Mouse (Mus musculus): Measurements from ENCODE around the gene G6pc3. TPM values are rescaled to one million over a fixed set of nuclear protein-coding genes. Genes with fewer than 3 reads are reported as not detected.

G6pc3 gene
- total RNA-seq, 2 experiments from 2014 or later: 36.1 to 36.2 TPM

DNA sequence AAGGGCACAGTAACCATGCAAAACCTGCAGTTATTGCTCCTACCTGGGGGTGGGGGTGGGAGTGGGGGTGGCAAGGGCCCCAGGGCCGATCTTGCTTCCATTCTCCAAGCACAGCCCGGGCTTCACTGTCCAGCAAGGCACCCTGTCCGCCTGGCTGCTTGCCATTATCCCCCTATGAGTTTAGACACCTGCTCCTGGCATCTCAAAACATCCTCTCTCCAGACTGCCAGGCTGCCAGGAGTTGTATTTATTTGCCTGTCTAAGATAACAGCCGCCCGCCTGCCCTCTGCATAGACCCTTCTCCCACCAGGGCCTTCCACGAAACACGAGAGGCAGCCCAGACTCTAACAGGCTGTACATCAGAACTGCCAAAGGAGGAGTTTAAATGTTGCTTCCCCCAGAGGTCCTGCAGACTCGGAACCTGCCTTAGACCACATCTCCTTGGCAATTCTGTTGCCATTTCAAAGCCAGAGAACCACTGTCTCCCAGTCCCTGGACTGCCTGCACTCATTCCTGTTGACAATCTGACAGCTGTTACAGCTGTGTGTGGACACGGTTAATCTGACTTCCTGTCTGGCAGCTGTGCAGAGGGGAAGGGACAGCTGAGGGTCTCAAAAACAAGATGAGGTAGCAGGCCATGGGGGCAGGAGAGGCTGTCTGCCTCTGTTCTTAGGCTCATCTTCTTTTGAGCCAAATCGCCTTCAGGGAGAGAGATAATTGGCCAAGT, 25.2 kb downstream of the G6pc3 start:
- intact Hi-C loops (cut with DNase I; ENCODE audit: low total_unique reads): no loop called here
- no peak for DNase-seq

DNA sequence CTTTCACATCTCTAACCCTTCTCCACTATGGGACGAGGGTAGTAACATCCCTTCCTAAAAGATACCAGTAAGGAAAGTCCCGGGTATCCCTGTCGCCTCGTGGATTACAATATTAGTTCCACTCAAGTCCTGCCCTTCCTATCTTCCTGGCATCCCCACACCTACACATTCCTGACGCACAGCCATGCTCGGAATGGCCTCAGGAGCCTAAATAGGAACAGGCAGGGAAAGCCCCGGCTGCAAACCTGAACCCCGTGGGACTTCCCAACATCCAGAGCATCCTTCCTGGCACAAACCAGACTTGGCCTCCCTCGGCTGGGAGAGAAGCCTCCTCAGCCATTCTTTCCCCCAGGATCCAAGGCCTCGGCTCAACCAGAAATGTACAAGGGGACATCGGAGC, 26.1 kb downstream of the G6pc3 start:
- intact Hi-C loops (cut with DNase I; ENCODE audit: low total_unique reads): no loop called here

DNA sequence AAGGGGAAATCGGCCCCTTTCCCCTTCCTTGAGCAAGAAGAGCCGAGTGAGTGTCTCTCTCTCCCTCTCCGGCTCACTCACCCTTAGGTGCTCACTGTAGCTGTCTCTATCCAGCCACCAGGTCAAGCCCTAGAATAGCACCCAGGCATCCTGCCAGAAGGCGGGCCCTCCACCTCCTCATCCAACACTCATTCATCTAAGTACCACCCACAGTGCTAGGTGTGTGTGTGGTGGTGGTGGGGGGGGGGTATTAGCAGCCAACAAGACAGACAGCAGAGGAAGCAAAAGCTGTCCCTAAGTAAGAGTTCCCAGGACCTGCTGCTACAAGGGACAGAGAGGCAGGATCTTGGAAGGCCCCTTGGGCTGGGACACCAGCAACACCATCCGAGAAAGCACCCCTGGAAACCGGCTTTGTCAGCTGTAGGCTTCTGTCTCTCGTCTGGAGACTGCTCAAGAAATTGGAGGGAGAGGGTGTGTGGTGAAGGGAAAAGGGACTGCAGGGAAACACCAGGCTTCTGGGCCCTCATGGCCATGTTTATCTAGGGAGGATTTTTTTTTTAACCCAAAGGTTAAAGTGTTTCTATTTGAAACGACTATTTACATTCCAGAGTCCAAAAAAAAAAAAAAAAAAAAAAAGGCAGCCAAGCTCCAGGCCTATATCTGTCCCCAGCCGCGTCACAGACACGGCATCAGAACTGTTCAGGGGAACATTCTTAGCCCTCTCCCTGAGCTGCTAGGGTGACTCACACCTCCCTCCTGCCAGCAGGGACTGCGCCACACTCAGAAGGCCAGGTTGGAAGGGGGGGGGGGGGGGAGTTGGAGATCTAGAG, 26.9 kb downstream of the G6pc3 start:
- intact Hi-C loops (cut with DNase I; ENCODE audit: low total_unique reads): no loop called here
- peak; percentile 65 for DNase-seq

More for the DNA sequence above, 26.1 kb downstream of the G6pc3 start:
- DNase-seq: no peak

DNA sequence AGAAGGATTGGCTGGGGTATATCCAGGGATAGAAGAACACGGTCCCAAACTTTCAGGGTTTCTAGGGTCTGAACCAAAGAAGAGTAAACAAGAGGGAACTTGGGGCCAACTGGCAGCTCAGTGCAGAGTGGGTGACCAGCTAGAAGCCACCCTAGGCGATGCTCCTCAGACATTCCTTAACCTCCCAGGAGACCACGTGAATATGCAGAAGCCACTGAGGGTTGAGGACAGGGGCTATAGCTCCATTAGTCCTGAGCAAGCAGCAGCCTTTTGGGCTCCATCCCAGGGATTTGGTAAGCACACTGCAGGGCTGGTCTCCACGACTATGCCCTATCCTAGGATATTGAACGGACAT, 27.4 kb downstream of the G6pc3 start:
- DNase-seq: no peak
- intact Hi-C loops (cut with DNase I; ENCODE audit: low total_unique reads): no loop called here

DNA sequence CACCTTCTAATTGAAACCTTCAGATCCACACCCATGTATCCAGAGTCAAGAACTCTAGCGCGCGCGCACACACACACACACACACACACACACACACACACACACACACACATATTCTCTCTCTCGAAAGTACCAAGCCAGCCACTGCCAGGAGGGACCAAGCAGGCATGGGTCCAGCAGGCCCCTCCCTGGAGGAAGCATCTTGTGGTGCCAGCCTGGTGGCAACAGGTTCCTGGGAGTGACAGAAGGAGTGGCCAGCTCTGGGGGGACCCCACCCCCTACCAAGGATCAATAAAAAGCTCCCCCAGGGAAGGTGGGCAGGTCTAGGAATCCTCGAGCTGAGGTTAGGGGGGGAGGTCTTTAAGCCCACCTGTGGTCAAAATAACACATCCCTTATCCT, 28.0 kb downstream of the G6pc3 start:
- intact Hi-C loops (cut with DNase I; ENCODE audit: low total_unique reads): no loop called here
- no peak for DNase-seq

DNA sequence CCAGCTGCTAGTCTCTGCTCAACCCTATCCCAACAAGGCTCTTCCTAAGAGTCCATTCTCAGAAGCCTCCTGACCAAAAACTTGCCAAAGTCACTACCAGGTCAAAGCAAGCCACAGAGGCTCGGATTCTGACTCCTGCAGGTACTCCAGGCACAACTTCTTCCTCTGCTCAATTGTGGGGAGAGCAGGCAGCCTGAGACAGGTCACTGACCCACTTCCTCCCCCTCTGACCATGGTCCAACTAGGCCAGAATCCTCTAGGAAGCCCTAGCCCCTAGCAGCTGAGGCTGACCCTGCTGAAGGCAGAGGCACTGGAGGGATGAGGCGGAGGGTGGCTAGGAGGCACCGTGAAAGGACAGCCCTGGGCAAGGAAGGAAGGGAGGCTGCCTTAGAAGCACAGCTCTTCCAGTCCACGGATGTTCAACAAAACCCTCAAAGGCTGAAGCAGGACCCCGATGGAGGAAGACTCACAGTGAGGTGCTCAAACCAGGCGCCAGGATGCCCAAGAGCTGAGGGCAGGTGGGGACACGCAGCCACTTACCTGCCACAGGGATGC, 28.5 kb downstream of the G6pc3 start:
- no peak for DNase-seq

DNA sequence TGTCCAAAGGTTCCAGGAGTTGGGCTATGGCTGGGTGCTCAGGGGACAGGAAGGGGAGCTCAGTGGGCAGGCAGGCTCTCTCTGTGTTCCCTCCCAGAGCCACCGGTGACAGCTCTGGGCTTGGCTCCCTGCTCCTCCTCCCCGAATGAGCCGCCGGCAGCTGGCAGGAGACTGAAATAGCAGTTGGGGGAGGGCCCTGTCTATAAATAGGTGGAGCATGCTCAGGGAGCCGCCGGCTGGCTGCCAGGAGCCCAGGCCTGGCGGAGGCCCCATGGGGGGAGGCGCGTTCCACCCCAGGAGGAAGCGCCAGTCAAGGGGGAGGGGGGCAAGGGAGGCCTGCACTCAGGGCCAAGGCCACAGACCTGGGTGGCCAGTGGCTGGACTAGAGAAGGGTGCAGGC, 29.4 kb downstream of the G6pc3 start:
- peak; percentile 97 for DNase-seq
- intact Hi-C loops (cut with DNase I; ENCODE audit: low total_unique reads): no loop called here

More for the DNA sequence above, 28.5 kb downstream of the G6pc3 start:
- intact Hi-C loops (cut with DNase I; ENCODE audit: low total_unique reads): no loop called here

DNA sequence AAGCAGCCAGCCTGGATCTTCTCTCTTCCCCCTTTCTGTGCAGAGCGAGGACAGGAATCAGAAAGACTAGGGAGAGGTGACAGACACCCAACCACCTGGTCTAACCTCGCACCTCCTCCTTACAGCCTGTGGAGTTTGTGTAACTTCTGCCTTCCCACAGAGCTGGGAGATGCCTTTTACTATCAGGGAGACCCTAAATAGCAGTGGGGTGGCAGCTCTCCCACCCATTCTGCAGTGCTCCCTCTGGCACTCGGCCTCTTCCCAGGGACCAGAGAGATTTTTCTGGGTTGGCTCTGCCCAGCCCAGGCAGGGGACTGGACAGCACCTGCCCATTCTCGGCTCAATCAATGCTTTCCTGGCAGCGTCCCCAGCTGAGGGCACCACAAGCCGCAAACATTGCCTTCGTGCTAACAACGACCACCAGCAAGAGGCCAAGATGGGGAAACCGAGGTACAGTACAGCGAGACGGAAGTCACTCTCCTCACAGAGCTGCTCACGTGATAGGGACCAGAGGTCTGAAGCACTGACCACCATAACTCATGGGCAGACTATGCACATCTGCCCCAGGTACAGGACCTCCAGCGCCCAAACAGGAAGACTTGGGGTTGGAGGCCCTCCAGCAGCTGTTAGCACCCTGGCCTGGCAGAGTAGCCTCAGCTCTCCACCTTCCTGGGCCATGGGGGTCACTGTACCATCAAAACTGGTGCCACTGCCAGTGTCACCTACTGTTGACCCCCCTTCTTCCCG, 30.0 kb downstream of the G6pc3 start:
- DNase-seq: no peak
- intact Hi-C loops (cut with DNase I; ENCODE audit: low total_unique reads): no loop called here

DNA sequence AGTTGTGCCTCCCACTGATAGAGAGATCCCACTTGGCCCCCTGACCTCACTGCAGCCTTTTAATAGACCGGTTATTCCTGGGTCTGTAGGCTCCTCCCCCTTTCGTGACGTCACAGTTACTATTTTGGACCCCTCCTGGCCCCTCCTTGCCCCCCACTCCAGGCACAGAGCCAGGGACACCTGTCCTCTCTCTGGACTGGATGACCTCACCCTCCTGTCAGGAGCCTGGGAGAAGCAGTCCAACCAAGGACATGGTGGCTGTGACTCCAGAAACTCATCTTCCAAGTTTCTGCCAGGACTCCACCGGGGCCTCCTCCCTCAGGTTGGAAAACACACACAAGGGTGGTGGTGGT, 30.6 kb downstream of the G6pc3 start:
- intact Hi-C loops (cut with DNase I; ENCODE audit: low total_unique reads): no loop called here
- peak; percentile 76 for DNase-seq

DNA sequence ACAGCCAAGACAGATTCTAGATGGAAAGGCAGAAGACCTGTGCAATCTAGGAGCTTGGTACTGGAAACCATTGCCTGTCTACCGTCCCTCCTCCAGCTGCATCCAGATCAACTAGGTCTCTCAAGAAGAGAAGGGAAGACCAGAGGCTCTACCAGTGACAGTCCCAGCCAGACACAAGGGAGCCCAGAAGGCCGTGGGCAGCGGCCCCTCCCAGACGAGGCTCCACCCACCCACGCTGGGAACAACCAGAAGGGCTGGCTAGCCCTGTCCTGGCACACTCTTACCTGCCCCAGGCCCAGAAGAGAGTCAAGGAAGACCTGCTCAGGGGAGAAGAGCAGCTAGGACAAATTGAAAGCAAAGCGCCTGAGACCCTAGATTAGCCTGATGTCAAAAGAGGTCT, 31.0 kb downstream of the G6pc3 start:
- intact Hi-C loops (cut with DNase I; ENCODE audit: low total_unique reads): no loop called here
- DNase-seq: no peak

DNA sequence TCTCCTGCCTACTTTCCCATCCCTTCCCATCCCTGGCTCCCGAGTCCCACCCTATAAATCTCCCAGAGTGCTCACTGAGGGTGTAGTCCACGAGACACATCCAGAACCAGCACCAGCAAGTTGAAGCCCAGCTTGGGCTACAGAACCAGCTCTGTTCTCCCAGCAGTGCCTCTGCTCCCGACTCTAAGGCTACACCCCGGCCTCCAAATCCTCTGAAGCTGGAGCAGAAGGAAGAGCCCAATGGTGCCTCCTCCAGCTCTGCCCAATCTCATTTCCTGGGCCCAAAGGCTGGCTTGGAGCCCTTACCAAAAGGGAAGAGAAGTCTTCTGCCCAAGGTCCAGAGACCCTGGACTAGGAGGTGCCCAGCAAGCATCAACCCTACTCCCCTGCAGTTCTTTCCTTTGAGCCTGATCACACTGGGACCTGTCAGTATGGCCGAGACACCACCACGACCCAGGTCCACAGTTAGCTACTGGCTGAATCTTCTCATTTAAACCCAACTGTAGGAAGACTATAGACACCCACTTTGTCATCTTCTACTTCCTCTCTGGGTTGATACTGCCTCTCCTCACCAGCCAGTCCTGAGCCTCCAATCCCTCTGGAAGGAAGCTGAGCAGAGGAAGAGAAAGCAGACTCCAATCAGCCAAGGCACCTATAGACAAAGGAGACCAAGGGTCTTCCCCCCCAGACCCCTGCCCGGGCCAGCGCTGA, 32.0 kb downstream of the G6pc3 start:
- intact Hi-C loops (cut with DNase I; ENCODE audit: low total_unique reads): no loop called here
- no peak for DNase-seq

DNA sequence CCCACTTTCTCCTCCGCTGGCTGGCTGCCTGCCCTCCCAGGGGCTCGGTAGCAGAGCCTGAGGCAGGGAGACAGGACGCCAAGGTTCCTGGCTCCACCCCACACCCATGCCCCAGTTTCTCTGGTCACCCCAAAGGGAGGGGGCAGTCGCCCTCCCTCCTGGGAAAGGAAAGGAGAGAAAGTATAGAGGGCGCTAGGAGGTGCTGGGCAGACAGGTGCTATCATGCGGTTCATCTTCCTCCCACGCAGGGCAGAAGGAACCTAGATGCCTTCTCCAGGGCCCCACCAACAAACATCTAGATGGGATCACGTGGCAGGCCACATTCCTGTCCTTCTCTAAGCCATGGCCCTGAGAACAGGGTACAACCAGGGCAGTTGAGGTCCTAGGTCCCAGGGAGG, 32.5 kb downstream of the G6pc3 start:
- DNase-seq: no peak
- intact Hi-C loops (cut with DNase I; ENCODE audit: low total_unique reads): no loop called here

DNA sequence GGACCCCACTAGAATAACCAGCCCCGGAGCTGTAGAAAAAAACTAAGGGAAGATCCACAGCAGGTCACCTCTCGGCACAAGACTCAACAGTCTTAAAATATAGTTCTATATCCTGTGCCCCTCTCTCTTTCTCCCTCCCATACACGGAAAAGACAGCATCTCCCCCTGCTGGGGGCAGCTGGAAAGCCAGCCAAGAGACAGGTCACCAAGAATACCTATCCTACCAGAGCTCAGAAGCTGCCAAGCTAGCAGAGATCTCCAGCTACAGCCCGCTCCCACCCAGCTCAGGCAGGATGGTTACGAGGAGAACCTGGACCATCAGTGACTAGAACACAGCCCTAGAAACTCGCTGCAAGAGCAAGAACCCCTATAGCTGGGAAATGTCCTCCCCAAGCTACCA, 33.7 kb downstream of the G6pc3 start:
- intact Hi-C loops (cut with DNase I; ENCODE audit: low total_unique reads): no loop called here
- DNase-seq: no peak

DNA sequence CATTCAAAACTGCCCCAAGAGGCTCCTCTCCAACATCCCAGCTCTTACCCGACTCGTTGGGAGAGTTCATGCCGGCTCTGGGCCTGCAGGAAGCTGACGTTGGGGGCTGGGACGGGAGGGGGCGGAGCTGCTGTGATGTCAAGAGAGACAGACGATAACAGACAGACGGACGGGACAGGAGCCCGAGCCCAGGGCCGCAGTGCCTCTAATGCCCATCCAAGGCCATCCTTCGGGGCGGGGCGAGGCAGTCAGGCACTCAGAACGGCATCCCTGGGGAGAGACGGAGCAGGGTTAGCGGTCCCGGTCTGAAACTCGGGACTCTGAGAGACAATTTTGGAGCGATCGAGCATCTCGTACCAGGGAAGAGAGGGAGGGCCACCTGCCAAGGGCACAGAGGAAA, 35.3 kb downstream of the G6pc3 start:
- intact Hi-C loops (cut with DNase I; ENCODE audit: low total_unique reads): loop anchor here (5.0 kb wide), 1 partner anchor 32 kb away; no protein-coding TSS in a partner anchor
- DNase-seq: peak; percentile 47

DNA sequence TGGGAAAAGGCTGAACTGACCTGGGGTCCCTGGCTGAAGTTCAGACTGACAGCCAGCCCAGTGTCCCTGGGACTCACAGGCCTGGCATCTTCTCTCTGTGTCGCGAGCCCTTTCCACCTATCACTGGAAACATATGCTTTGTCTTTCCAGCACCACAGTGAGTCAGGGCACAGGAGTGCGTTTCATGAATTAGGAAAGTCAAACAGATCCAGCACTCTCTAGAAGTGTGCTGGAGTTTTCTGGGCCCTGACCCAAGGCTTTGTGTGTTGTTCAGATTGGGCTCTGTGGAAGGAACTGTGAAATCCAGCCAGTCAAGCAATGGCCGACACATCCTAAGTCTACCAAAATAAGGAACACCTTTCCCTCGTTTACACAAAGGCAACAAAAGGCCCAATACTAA, 35.8 kb downstream of the G6pc3 start:
- intact Hi-C loops (cut with DNase I; ENCODE audit: low total_unique reads): loop anchor here (5.0 kb wide), 1 partner anchor 33 kb away; no protein-coding TSS in a partner anchor

DNA sequence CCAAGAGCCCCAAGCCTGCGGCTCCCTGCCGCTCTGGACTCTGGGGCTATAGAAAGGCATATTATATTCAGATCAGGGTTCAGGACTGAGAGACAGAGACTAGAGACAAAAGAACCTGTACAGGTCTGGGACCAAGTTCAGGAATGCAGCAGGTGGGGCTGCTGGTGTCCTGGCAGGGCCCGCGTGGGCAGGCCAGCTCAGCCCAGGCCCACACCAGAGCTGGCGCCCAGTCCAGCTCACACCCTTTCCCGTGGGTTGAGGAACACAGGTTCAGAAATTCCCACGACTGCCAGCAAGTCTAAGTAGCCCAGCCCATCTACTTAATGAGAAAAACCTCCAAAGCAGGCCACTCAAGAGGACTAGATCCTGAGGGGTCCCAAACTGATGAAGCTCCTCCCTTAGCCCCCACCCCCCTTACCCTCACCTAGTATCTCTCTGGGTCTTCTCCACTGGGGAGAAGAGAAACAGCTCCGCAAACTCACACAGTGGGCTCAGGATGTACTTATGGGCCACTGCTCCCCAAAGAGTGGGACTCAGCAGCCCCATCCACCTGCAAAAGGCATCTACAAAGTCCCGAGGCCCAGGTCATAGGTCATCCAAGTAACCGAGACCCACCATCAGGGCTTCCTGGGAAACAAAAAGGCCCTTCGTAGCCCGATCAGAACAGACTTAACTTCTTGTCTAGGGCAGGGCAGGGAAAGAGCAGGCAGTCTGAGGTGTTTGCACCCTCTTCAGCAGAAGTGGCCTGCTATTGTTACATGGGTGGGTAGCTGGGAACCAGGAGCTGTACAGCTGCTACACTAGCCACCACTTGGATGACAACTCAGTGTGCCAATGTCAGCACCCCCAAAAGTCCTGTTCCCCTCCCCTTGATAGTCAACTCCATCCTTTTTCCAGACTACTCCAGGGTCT, 36.9 kb downstream of the G6pc3 start:
- intact Hi-C loops (cut with DNase I; ENCODE audit: low total_unique reads): loop anchor here (5.0 kb wide), 1 partner anchor 34 kb away; no protein-coding TSS in a partner anchor
- DNase-seq: no peak

More for the DNA sequence above, 35.8 kb downstream of the G6pc3 start:
- DNase-seq: no peak

DNA sequence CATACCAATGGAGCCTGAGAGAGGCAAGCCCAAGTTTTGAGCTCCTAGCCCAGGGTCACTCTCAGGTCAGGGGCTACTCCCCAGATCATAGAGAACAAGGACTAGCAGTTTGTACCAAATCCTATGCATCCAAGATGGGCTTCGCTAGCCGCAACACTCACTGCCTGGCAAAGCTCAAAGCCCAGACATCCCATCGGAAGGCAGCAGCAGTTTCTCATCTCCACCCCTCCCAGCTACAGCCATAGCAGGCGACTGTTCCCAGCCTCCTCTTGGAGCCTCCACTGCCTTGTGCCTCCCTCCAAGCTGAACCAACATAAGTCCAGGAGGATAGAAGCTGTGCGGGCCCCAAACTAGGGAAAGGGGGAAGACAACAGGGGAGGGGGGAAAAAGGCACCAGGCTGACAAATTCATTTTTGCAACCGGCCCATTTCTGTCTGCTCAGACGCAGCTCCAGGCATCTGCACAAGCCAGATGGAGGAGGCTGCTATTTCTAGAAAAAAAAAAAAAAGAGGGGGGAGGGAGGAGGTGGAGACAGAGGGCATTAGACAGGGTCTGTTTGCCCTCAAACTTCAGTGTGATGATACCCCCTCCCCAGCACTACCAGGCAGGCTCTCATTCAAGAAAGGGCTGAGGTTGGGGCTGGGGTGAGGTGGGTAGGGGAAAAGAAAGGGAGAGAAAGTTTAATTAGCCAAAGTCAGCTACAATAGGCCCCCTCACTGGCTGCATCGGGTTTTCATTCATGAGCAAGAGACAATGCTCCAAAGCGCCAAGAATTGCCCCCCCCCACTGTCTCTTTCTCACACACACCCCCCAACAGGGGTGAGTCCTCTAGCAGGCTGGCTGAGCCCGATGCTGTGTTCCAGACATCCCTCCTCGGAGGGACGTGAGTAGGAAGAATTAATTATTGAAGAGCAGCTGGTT, 38.1 kb downstream of the G6pc3 start:
- no peak for DNase-seq
- intact Hi-C loops (cut with DNase I; ENCODE audit: low total_unique reads): loop anchor here (5.0 kb wide), 1 partner anchor 35 kb away; no protein-coding TSS in a partner anchor
